Comparison of ENCODE assay signal across 10 mouse cellular contexts in the genomic region with DNA sequence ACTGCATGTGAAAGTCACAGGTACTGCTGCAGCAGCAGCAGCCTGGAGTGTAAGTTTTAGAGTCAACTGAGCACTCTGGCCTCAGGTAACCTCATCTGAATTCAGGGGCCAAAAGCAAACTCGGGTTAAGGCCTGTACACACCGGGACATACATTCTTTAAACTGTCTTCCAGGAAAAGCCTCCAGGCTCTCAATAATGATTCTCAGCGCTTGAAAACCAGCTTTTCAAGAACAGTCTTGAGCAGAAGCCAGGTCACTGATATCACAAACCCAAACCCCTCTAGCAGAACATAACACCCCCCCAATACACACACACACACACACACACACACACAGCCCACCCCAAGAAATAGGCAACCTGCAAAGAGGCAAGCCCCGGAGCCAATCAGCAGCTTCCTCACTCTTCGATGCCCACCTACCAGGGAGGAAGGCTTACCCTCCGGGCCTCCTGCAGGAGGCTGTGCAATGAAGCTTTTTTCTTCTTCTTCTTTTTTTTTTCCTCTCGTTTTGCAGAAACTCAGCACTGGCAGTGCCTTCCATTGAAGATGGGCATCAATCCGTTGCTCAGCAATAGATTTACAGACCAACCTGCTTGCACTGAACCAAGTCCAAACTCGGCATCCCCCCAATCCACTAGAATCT. TPM values are rescaled to one million over a fixed set of nuclear protein-coding genes. Genes with fewer than 3 reads are reported as not detected.
DNase-seq lines count a peak whose midpoint lies in the region; ATAC-seq and TF ChIP-seq lines count a peak whose summit lies in the region.
"Had no signal": no experiment of that assay in that cellular context is flagged by ENCODE, and none has a peak within 500 bp of the region (broad histone marks: within the 10 kb centered on the region; RNA-seq: fewer than 3 reads in every experiment).

No protein-coding gene starts in this region.

- H3K4me1 ChIP-seq in lung, postnatal 0 days (ENCODE audit: insufficient read depth, low read depth, low read length), result peaks cover 12% of the 10 kb centered on the region; the same call in 1 of the 2 replicates
- peaks cover 36% of the 10 kb centered on the region for H3K4me1 ChIP-seq in forebrain, embryonic 11.5 days (replicated peaks; ENCODE audit: control insufficient read depth, insufficient read depth, low read length)
- peaks cover 60% of the 10 kb centered on the region for H3K4me1 ChIP-seq in limb, embryonic 13.5 days
- H3K4me1 ChIP-seq in stomach, embryonic 15.5 days, result peaks cover 37% of the 10 kb centered on the region

- WGBS in lung, postnatal 0 days, result 6% methylated on average over 9 of the region's 9 CpGs
- WGBS in forebrain, embryonic 11.5 days, result under 1% methylated on average over 9 of the region's 9 CpGs
- WGBS in limb, embryonic 13.5 days, result 2% methylated on average over 9 of the region's 9 CpGs
- WGBS in stomach, embryonic 15.5 days, result 6% methylated on average over 9 of the region's 9 CpGs

- 0 out of 2 replicates have a peak, but pooled peaks cover 7% of the 10 kb centered on the region for H3K27me3 ChIP-seq in lung, postnatal 0 days (replicated peaks; ENCODE audit: insufficient read depth, low read length)
- no peaks in the 10 kb centered on the region for H3K27me3 ChIP-seq in forebrain, embryonic 11.5 days (ENCODE audit: control insufficient read depth, insufficient read depth, low read length)
- H3K27me3 ChIP-seq in limb, embryonic 13.5 days, result no peaks in the 10 kb centered on the region
- no peaks in the 10 kb centered on the region for H3K27me3 ChIP-seq in stomach, embryonic 15.5 days (replicated peaks)

- no peak for ATAC-seq in lung, postnatal 0 days
- no peak for ATAC-seq in forebrain, embryonic 11.5 days (replicated peaks; ENCODE audit: low FRiP score)
- no peak for ATAC-seq in limb, embryonic 13.5 days (ENCODE audit: low FRiP score, low read depth)
- no peak for ATAC-seq in stomach, embryonic 15.5 days (ENCODE audit: insufficient read depth, low FRiP score, low read depth)

- no peak for TF ChIP-seq EP300 in lung, postnatal 0 days (IDR thresholded peaks at IDR 0.05)

- peak overlapping the region; percentile 47 for H3K27ac ChIP-seq in lung, postnatal 0 days (ENCODE audit: low read length)
- no peak overlapping the region for H3K27ac ChIP-seq in forebrain, embryonic 11.5 days (ENCODE audit: low read depth, low read length)
- H3K27ac ChIP-seq in limb, embryonic 13.5 days, result peak overlapping the region; percentile 23; the same call in 1 of the 2 replicates
- peak overlapping the region; percentile 88 for H3K27ac ChIP-seq in stomach, embryonic 15.5 days
- H3K27ac ChIP-seq: liver, embryonic 15.5 days had no signal

- H3K9ac ChIP-seq in lung, postnatal 0 days (replicated peaks; ENCODE audit: low read depth), result no peak overlapping the region
- peak overlapping the region; percentile 83 for H3K9ac ChIP-seq in forebrain, embryonic 11.5 days (ENCODE audit: low read length)
- H3K9ac ChIP-seq in limb, embryonic 13.5 days, result peak overlapping the region; percentile 78
- H3K9ac ChIP-seq in stomach, embryonic 15.5 days, result no peak overlapping the region
- H3K9ac ChIP-seq: liver, embryonic 15.5 days had no signal

- no peaks in the 10 kb centered on the region for H3K36me3 ChIP-seq in lung, postnatal 0 days (ENCODE audit: insufficient read depth, low read length)
- no peaks in the 10 kb centered on the region for H3K36me3 ChIP-seq in forebrain, embryonic 11.5 days (ENCODE audit: control insufficient read depth, insufficient read depth, low read length)
- peaks cover 9% of the 10 kb centered on the region; the same call in 1 of the 2 replicates for H3K36me3 ChIP-seq in limb, embryonic 13.5 days
- H3K36me3 ChIP-seq in stomach, embryonic 15.5 days, result no peaks in the 10 kb centered on the region
- H3K36me3 ChIP-seq: liver, embryonic 15.5 days had no signal

- no peaks in the 10 kb centered on the region for H3K9me3 ChIP-seq in lung, postnatal 0 days (ENCODE audit: low read length)
- H3K9me3 ChIP-seq in forebrain, embryonic 11.5 days (ENCODE audit: control insufficient read depth, low read length), result no peaks in the 10 kb centered on the region
- no peaks in the 10 kb centered on the region for H3K9me3 ChIP-seq in limb, embryonic 13.5 days
- no peaks in the 10 kb centered on the region for H3K9me3 ChIP-seq in stomach, embryonic 15.5 days
- H3K9me3 ChIP-seq: liver, embryonic 15.5 days had no signal

- DNase-seq in lung, postnatal 0 days (ENCODE audit: low spot score), result peak; percentile 24
- DNase-seq in lung, postnatal 10 days, result no peak
- no peak for DNase-seq in forebrain, embryonic 11.5 days (ENCODE audit: low spot score)
- DNase-seq in cerebellum, postnatal 25 days, result no peak
- no peak for DNase-seq in layer of hippocampus, postnatal 14 days (ENCODE audit: low spot score in 2 of 2)
- no peak for DNase-seq in kidney, adult 9 months

- peak overlapping the region; percentile 82 for H3K4me2 ChIP-seq in lung, postnatal 0 days (replicated peaks; ENCODE audit: low read depth, low read length)
- peak overlapping the region; percentile 75 for H3K4me2 ChIP-seq in forebrain, embryonic 11.5 days (ENCODE audit: low read depth, low read length, severe bottlenecking)
- H3K4me2 ChIP-seq in limb, embryonic 13.5 days (replicated peaks), result peak overlapping the region; percentile 81
- H3K4me2 ChIP-seq in stomach, embryonic 15.5 days, result peak overlapping the region; percentile 93

- H3K4me3 ChIP-seq in lung, postnatal 0 days (ENCODE audit: low read depth, low read length), result no peak overlapping the region
- H3K4me3 ChIP-seq in forebrain, embryonic 11.5 days (ENCODE audit: low read depth, low read length), result peak overlapping the region; percentile 64
- peak overlapping the region; percentile 68 for H3K4me3 ChIP-seq in limb, embryonic 13.5 days
- H3K4me3 ChIP-seq in stomach, embryonic 15.5 days (replicated peaks), result peak overlapping the region; percentile 61

- no peak for TF ChIP-seq CTCF in lung, postnatal 0 days (IDR thresholded peaks at IDR 0.05)

RNA-seq across cellular contexts. Expression of a gene that starts 1.7 kb away (rescaled TPM):
- 8.6 and 10.6 TPM in 2 replicates for polyA plus RNA-seq in lung, postnatal 0 days (2015; fragmentation: Nextera tagmentation; extraction: Ambion mirVana)
- 19.5 and 19.8 TPM in 2 replicates for polyA plus RNA-seq in forebrain, embryonic 11.5 days (2014; fragmentation: Nextera tagmentation; extraction: Ambion mirVana)
- polyA plus RNA-seq in limb, embryonic 13.5 days (2015; fragmentation: Nextera tagmentation; extraction: Ambion mirVana), result 18.8 and 21.1 TPM in 2 replicates
- polyA plus RNA-seq in stomach, embryonic 15.5 days (2015; fragmentation: Nextera tagmentation; extraction: Ambion mirVana), result 30.8 and 33.1 TPM in 2 replicates
- 1 to 10 TPM; 7.8 to 8.2 TPM for total RNA-seq in layer of hippocampus, postnatal 14 days (2021)

RNA-seq across cellular contexts. Expression of a gene that starts 19.8 kb away (rescaled TPM):
- polyA plus RNA-seq in lung, postnatal 0 days (2015; fragmentation: Nextera tagmentation; extraction: Ambion mirVana), result 0.18 TPM in 1 of 2 replicates, not detected in the other
- 0.41 TPM in 1 of 2 replicates, not detected in the other for polyA plus RNA-seq in forebrain, embryonic 11.5 days (2014; fragmentation: Nextera tagmentation; extraction: Ambion mirVana)
- 0.17 TPM in 1 of 2 replicates, not detected in the other for polyA plus RNA-seq in limb, embryonic 13.5 days (2015; fragmentation: Nextera tagmentation; extraction: Ambion mirVana)
- 0.66 and 0.73 TPM in 2 replicates for polyA plus RNA-seq in stomach, embryonic 15.5 days (2015; fragmentation: Nextera tagmentation; extraction: Ambion mirVana)
- total RNA-seq in layer of hippocampus, postnatal 14 days (2021), result 1 to 10 TPM; 3.6 to 5.0 TPM
- polyA plus RNA-seq: liver, embryonic 15.5 days; spleen, adult 2 months had no signal

RNA-seq across cellular contexts. Expression of a gene that starts 28.3 kb away (rescaled TPM):
- not detected in 2 replicates for polyA plus RNA-seq in lung, postnatal 0 days (2015; fragmentation: Nextera tagmentation; extraction: Ambion mirVana)
- not detected in 2 replicates for polyA plus RNA-seq in forebrain, embryonic 11.5 days (2014; fragmentation: Nextera tagmentation; extraction: Ambion mirVana)
- not detected in 2 replicates for polyA plus RNA-seq in limb, embryonic 13.5 days (2015; fragmentation: Nextera tagmentation; extraction: Ambion mirVana)
- polyA plus RNA-seq in stomach, embryonic 15.5 days (2015; fragmentation: Nextera tagmentation; extraction: Ambion mirVana), result not detected in 2 replicates
- 1 to 10 TPM; 8.0 to 9.1 TPM for total RNA-seq in layer of hippocampus, postnatal 14 days (2021)
- polyA plus RNA-seq: liver, embryonic 15.5 days had no signal

Comparison
In these comparisons a context has a peak if more than half of its experiments do, and no peak if none do; other contexts are left out.
1. H3K9ac ChIP-seq: peak in forebrain, embryonic 11.5 days (single experiment) and limb, embryonic 13.5 days (single experiment); none in lung, postnatal 0 days (single experiment) and stomach, embryonic 15.5 days (single experiment).
2. Peak in every context shown above with its lines, with median percentiles within 50 percentile points of each other: H3K4me2 ChIP-seq.